Mouse (Mus musculus): ENCODE data around the gene Hspa2.
A peak's percentile ranks its signal among the peaks of the same experiment; 100 is the strongest.
"Not testable (repeated sequence)": the region's sequence is repeated elsewhere in the genome, so short reads cannot be mapped to it uniquely, and the experiment has no call there.

The Hspa2 gene

GRCm38 (mm10) chr12:76434111-76434510, 30.1 kb downstream of the Hspa2 start:
- DNase-seq (ENCODE audit: low spot score), result no peak

- DNase-seq (ENCODE audit: low spot score), result peak; percentile 30
Observed at GRCm38 (mm10) chr12:76435084-76435483, 31.1 kb downstream of the Hspa2 start.

- no peak for DNase-seq (ENCODE audit: low spot score)
Observed at GRCm38 (mm10) chr12:76435549-76435948, 31.6 kb downstream of the Hspa2 start.

GRCm38 (mm10) chr12:76443488-76443887, 39.5 kb downstream of the Hspa2 start:
- not testable (repeated sequence) for DNase-seq (ENCODE audit: low spot score)

- DNase-seq (ENCODE audit: low spot score), result no peak
Observed at GRCm38 (mm10) chr12:76444359-76444772, 40.4 kb downstream of the Hspa2 start.

- DNase-seq (ENCODE audit: low spot score), result no peak
Observed at GRCm38 (mm10) chr12:76444862-76445261, 40.9 kb downstream of the Hspa2 start.

- no peak for DNase-seq (ENCODE audit: low spot score)
Observed at GRCm38 (mm10) chr12:76446201-76446600, 42.2 kb downstream of the Hspa2 start.

- DNase-seq (ENCODE audit: low spot score), result no peak
Observed at GRCm38 (mm10) chr12:76448127-76448526, 44.2 kb downstream of the Hspa2 start.

GRCm38 (mm10) chr12:76452203-76452602, 48.2 kb downstream of the Hspa2 start:
- peak; percentile 76 for DNase-seq (ENCODE audit: low spot score)

Measured in embryo, embryonic 10.5 days (tissue).